ENCODE assay signal across 1 mouse cellular context in genomic region chr7:27396184-27397047, GRCm38 (mm10).
TF ChIP-seq lines count a peak whose summit lies in the region.

No protein-coding gene starts in this region.

TF ChIP-seq in MEL, 35 proteins besides CTCF, POLR2A, EP300 and RAD21:
- TF ChIP-seq ZKSCAN1 (IDR thresholded peaks at IDR 0.05; ENCODE audit: low read depth, low read length) (no peak), USF2 (IDR thresholded peaks at IDR 0.05; ENCODE audit: borderline replicate concordance in 1 of 2, insufficient read depth in 1 of 2, low read depth in 1 of 2, low read length in 2 of 2) (no peak), ZMIZ1 (IDR thresholded peaks at IDR 0.05; ENCODE audit: low read depth, low read length) (no peak), HCFC1 (IDR thresholded peaks at IDR 0.05; ENCODE audit: low read depth, low read length) (no peak), GATA1 (IDR thresholded peaks at IDR 0.05; ENCODE audit: low read depth, low read length) (no peak), TAL1 (IDR thresholded peaks at IDR 0.05; ENCODE audit: low read length) (no peak), MXI1 (IDR thresholded peaks at IDR 0.05; ENCODE audit: low read depth, low read length) (peak; percentile 60), CHD2 (IDR thresholded peaks at IDR 0.05; ENCODE audit: low read length) (peak; percentile 26), MYC (IDR thresholded peaks at IDR 0.05; ENCODE audit: low read depth, low read length) (no peak), BHLHE40 (IDR thresholded peaks at IDR 0.05; ENCODE audit: borderline replicate concordance, low read depth, low read length) (no peak), SIN3A (IDR thresholded peaks at IDR 0.05; ENCODE audit: low read length) (peak; percentile 88), SMC3 (IDR thresholded peaks at IDR 0.05; ENCODE audit: low read depth, low read length) (no peak), USF1 (IDR thresholded peaks at IDR 0.05; ENCODE audit: low read depth, low read length) (no peak), ETS1 (IDR thresholded peaks at IDR 0.05; ENCODE audit: low read depth, low read length) (no peak), GABPA (IDR thresholded peaks at IDR 0.05; ENCODE audit: low read depth, low read length) (no peak), MAFK (IDR thresholded peaks at IDR 0.05; ENCODE audit: borderline replicate concordance, low read depth, low read length) (no peak), ELF1 (IDR thresholded peaks at IDR 0.05; ENCODE audit: low read depth, low read length) (no peak), TBP (IDR thresholded peaks at IDR 0.05; ENCODE audit: low read depth, low read length) (no peak), MYB (IDR thresholded peaks at IDR 0.05; ENCODE audit: low read depth, low read length) (no peak), UBTF (IDR thresholded peaks at IDR 0.05; ENCODE audit: borderline replicate concordance, insufficient read depth, low read depth, low read length) (no peak), KAT2A (conservative IDR thresholded peaks at IDR 0.05; ENCODE audit: low read depth, low read length) (no peak), MAZ (IDR thresholded peaks at IDR 0.05; ENCODE audit: low read depth, low read length) (peak; percentile 76), NELFE (IDR thresholded peaks at IDR 0.05; ENCODE audit: low read depth, low read length) (no peak), CHD1 (IDR thresholded peaks at IDR 0.05; ENCODE audit: low read depth, low read length) (no peak), RCOR1 (IDR thresholded peaks at IDR 0.05; ENCODE audit: low read depth, low read length) (no peak)
